Mouse (Mus musculus): ENCODE results near the gene Mchr1.
A peak's percentile ranks its signal among the peaks of the same experiment; 100 is the strongest.
"Not testable (repeated sequence)": the region's sequence is repeated elsewhere in the genome, so short reads cannot be mapped to it uniquely, and the experiment has no call there.

Gene Mchr1

GRCm38 (mm10) chr15:81235086-81235920 is at the start of gene Mchr1:
Mchr1 (plus strand) TSS chr15:81235499.
- DNase-seq (ENCODE audit: low spot score in 2 of 2), result peak; percentile 70 to 80

- no peak for DNase-seq (ENCODE audit: low spot score in 2 of 2)
Observed at GRCm38 (mm10) chr15:81189061-81189460, 46.2 kb upstream of the Mchr1 start.

GRCm38 (mm10) chr15:81190011-81190629 is 45.2 kb upstream of the Mchr1 start:
- DNase-seq (ENCODE audit: low spot score in 2 of 2), result no peak

- peak; percentile 99 to 100 for DNase-seq (ENCODE audit: low spot score in 2 of 2)
Observed at GRCm38 (mm10) chr15:81190630-81191178, 44.6 kb upstream of the Mchr1 start, which contains the start of gene Mrtfa. Mrtfa (minus strand) TSS chr15:81190757.

GRCm38 (mm10) chr15:81191303-81191702 is 44.0 kb upstream of the Mchr1 start:
- peak in 1 of 2 experiments; percentile 37 for DNase-seq (ENCODE audit: low spot score in 2 of 2)

- no peak for DNase-seq (ENCODE audit: low spot score in 2 of 2)
Observed at GRCm38 (mm10) chr15:81192316-81192715, 43.0 kb upstream of the Mchr1 start.

- no peak for DNase-seq (ENCODE audit: low spot score in 2 of 2)
Observed at GRCm38 (mm10) chr15:81192858-81193257, 42.4 kb upstream of the Mchr1 start.

GRCm38 (mm10) chr15:81194791-81195190 is 40.5 kb upstream of the Mchr1 start:
- DNase-seq (ENCODE audit: low spot score in 2 of 2), result no peak

GRCm38 (mm10) chr15:81195447-81195846 is 39.9 kb upstream of the Mchr1 start:
- DNase-seq (ENCODE audit: low spot score in 2 of 2), result no peak

GRCm38 (mm10) chr15:81197197-81197596 is 38.1 kb upstream of the Mchr1 start:
- DNase-seq (ENCODE audit: low spot score in 2 of 2), result no peak

- DNase-seq (ENCODE audit: low spot score in 2 of 2), result no peak
Observed at GRCm38 (mm10) chr15:81198447-81198846, 36.9 kb upstream of the Mchr1 start.

GRCm38 (mm10) chr15:81199372-81199959 is 35.8 kb upstream of the Mchr1 start:
- no peak for DNase-seq (ENCODE audit: low spot score in 2 of 2)

- DNase-seq (ENCODE audit: low spot score in 2 of 2), result no peak
Observed at GRCm38 (mm10) chr15:81202462-81202861, 32.8 kb upstream of the Mchr1 start.

- DNase-seq (ENCODE audit: low spot score in 2 of 2), result no peak
Observed at GRCm38 (mm10) chr15:81210496-81210895, 24.8 kb upstream of the Mchr1 start.

- DNase-seq (ENCODE audit: low spot score in 2 of 2), result no peak
Observed at GRCm38 (mm10) chr15:81212976-81213375, 22.3 kb upstream of the Mchr1 start.

GRCm38 (mm10) chr15:81216906-81217653 is 18.2 kb upstream of the Mchr1 start:
- peak; percentile 80 for DNase-seq (ENCODE audit: low spot score in 2 of 2)

GRCm38 (mm10) chr15:81219054-81219453 is 16.2 kb upstream of the Mchr1 start:
- no peak for DNase-seq (ENCODE audit: low spot score in 2 of 2)

- not testable (repeated sequence) for DNase-seq (ENCODE audit: low spot score in 2 of 2)
Observed at GRCm38 (mm10) chr15:81220051-81220450, 15.2 kb upstream of the Mchr1 start.

GRCm38 (mm10) chr15:81221446-81221845 is 13.9 kb upstream of the Mchr1 start:
- DNase-seq (ENCODE audit: low spot score in 2 of 2), result no peak

- DNase-seq (ENCODE audit: low spot score in 2 of 2), result no peak
Observed at GRCm38 (mm10) chr15:81225016-81225415, 10.3 kb upstream of the Mchr1 start.

- no peak for DNase-seq (ENCODE audit: low spot score in 2 of 2)
Observed at GRCm38 (mm10) chr15:81225732-81226131, 9.6 kb upstream of the Mchr1 start.

GRCm38 (mm10) chr15:81226796-81227195 is 8.5 kb upstream of the Mchr1 start:
- DNase-seq (ENCODE audit: low spot score in 2 of 2), result no peak
